Mouse (Mus musculus) ovary, postnatal 14 days (tissue): Measurements from ENCODE around the gene Eif4g3.

Source experiments
- DNase-seq: peaks from one replicate; pipeline ENCODE4 v3.0.0; 2022; ENCODE audit warnings: low spot score

The Eif4g3 gene

GRCm38 (mm10) chr4:138220761-138221160, 227.9 kb downstream of the Eif4g3 start:
- no peak for DNase-seq

- DNase-seq: no peak
Observed at GRCm38 (mm10) chr4:138221406-138221805, 228.6 kb downstream of the Eif4g3 start.

DNA sequence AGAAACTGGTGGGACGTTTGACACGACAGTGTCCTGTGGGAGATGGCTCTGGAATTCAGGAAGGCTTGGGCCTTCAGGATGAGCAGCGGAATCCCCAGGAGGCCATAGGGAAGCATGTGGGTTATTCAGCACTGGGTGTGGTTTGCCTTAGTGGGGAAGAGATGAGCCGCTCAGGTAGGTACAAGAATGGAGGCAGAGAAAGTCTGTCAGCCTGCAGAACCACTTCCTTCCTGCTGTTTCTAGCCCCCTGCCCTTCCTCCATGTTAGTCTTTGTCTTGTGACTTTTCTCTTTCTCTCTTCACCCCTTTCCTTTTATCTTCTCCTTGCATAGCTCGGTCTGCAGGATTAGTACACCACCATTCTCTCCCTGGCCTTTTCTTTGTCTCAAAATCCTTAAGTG, 229.6 kb downstream of the Eif4g3 start:
- no peak for DNase-seq

GRCm38 (mm10) chr4:138223623-138224022, 230.8 kb downstream of the Eif4g3 start:
- DNase-seq: no peak

DNA sequence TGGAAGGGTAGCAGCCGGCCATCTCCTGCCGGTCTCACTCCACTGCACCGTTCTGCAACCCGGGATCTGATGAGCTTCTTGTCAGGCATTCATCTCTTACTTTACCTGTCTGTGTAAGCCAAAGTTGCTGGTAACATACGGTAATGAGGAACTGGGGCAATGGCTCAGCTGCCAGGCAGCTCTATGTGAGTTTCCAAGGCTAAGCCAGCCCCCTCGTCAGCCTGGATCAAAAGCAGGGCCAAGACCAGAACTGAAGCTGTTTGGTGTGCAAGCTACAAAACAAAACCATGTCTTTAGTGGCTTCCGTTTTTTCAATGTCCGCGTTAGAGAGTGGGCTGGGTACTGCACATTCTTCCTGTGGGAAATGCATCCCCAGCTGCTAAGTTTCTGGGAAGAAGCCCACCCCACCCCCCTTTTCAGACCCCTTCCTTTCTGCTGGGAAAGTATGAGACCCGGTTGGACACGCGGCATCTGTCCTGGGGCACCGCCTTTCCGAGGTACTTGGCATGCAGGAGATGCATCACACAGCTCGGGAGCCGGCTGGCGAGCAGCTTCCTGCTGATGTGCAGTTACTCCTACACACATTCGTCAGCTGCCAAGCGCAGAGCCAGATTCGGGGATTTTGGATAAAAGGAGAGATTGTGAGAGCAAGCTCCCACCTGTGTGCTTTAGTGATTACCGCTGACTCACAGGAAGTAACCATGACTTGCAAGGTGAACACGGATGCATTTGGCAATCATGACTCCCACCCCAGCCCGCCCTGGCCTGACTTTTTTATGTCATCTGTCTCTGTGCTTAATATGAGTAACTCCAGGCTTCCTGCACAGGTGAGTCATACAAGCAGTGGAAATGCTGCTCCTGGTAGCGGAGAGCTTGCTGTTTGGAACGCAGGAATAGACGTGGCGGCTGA, 254.2 kb downstream of the Eif4g3 start:
- DNase-seq: no peak

- DNase-seq: no peak
Observed at GRCm38 (mm10) chr4:138250088-138250960, 257.5 kb downstream of the Eif4g3 start, which contains the start of the genes Sh2d5 and Kif17. Gene Sh2d5, plus strand, starts transcription at chr4:138250403. Gene Kif17, plus strand, starts transcription at chr4:138250435.

DNA sequence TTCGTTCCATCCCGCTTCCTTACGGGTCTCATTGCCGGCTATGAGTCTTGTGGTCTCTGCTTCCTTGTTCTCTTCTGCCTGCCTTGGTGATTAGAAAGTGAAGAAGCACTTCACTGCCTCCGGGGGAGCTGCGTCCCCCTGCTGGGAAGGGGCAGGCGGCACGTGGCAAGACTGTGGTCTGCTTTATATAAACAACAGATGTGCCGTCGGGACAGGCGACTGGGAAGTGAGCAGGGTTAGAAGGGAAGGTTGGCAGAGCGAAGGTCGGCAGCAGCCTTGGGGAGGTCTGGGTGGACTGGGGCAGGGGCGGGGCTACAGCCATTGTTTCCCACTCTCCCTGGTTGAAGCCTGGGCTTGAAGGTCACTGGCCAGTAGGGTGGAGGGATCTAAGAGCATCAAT, 259.0 kb downstream of the Eif4g3 start:
- no peak for DNase-seq

DNA sequence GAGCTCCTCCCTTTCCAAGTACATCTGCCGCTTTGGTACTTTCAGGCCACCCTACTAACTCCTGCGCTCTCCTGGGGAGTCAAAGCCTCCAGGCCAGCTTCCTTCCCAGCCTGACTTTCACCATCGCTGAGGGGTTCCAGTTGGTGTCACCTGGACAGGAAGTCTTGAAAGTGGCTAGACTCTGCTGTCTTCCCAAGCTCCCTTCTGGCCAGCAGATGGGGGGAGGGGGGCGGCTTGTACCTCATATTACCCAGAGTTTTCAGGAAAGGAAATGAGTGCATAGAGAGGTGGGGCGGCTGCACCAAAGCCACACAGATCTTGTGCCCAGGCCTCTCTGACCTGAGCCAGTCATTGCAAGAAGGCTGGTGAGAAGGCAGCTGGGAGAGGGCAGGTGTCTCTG, 259.4 kb downstream of the Eif4g3 start:
- DNase-seq: no peak

GRCm38 (mm10) chr4:138257116-138257687, 264.4 kb downstream of the Eif4g3 start:
- no peak for DNase-seq
